Mouse (Mus musculus) limb, embryonic 11.5 days (tissue): ENCODE data around the gene Aph1b. TPM values are rescaled to one million over a fixed set of nuclear protein-coding genes. Genes with fewer than 3 reads are reported as not detected.

ENCODE experiments used
- ATAC-seq: fragments of 200-750 bp; cut with Nextera tagmentation; 2 replicates; pipeline ENCODE4 v1.8.0; 2017; ENCODE audit warnings: low read depth; ENCODE audit not compliant: insufficient number of reproducible peaks, low FRiP score, low TSS enrichment
- DNase-seq: peaks from one replicate; pipeline ENCODE4 v3.0.0-alpha.2; 2015; ENCODE audit warnings: low spot score
- H3K27ac ChIP-seq: fragments of 300-500 bp; sonication (generic); replicated peaks from 2 replicates; pipeline ENCODE4 v1.5.1; 2014; ENCODE audit warnings: low read depth, mild to moderate bottlenecking, low read length
- H3K27me3 ChIP-seq: fragments of 300-500 bp; sonication (generic); 2 replicates; pipeline ENCODE4 v1.6.1; 2014; ENCODE audit warnings: mild to moderate bottlenecking, low read length, mixed read lengths; ENCODE audit not compliant: control insufficient read depth, insufficient read depth
- H3K36me3 ChIP-seq: fragments of 300-500 bp; sonication (generic); 2 replicates; pipeline ENCODE4 v1.6.1; 2014; ENCODE audit warnings: mild to moderate bottlenecking, low read length, moderate library complexity, mixed read lengths; ENCODE audit not compliant: control insufficient read depth, insufficient read depth
- H3K4me1 ChIP-seq: fragments of 300-500 bp; sonication (generic); 2 replicates; pipeline ENCODE4 v1.6.1; 2014; ENCODE audit warnings: low read length, mixed read lengths; ENCODE audit not compliant: control insufficient read depth, insufficient read depth
- H3K4me2 ChIP-seq: fragments of 300-500 bp; sonication (generic); 2 replicates; pipeline ENCODE4 v1.6.1; 2014; ENCODE audit warnings: low read depth, mild to moderate bottlenecking, moderate library complexity; ENCODE audit not compliant: severe bottlenecking
- H3K4me3 ChIP-seq: fragments of 300-500 bp; sonication (generic); 2 replicates; pipeline ENCODE4 v1.5.1; 2014; ENCODE audit warnings: low read depth, low read length
- H3K9ac ChIP-seq: fragments of 300-500 bp; sonication (generic); 2 replicates; pipeline ENCODE4 v1.6.1; 2014; ENCODE audit warnings: mild to moderate bottlenecking, low read length
- H3K9me3 ChIP-seq: fragments of 300-500 bp; sonication (generic); 2 replicates; pipeline ENCODE4 v1.6.1; 2016; ENCODE audit warnings: low read length; ENCODE audit not compliant: control insufficient read depth
- WGBS: fragments of 180-500 bp; shearing (Covaris S2); extraction: QIAGEN DNeasy Blood & Tissue Kit; methylation state at CpG from one replicate; pipeline ENCODE4 v1.1.7; 2014; 5-methylcytosine and 5-hydroxymethylcytosine counted together
- polyA plus RNA-seq: library from polyadenylated mRNA; unstranded; fragments of >200 nt; fragmentation: Nextera tagmentation; extraction: Ambion mirVana; gene quantifications from 2 replicates; pipeline ENCODE4 v1.2.1, GENCODE M21; 2014

Gene Aph1b
- polyA plus RNA-seq, 1 experiment from 2014 or later: 13.5 TPM

- H3K36me3 ChIP-seq: no peaks in the 10 kb centered on the region
- H3K9me3 ChIP-seq: no peaks in the 10 kb centered on the region
- H3K4me2 ChIP-seq: no peak overlapping the region
- H3K4me3 ChIP-seq: no peak overlapping the region
- H3K27ac ChIP-seq: no peak overlapping the region
- ATAC-seq (no peak), DNase-seq (no peak)
- no peaks in the 10 kb centered on the region for H3K4me1 ChIP-seq
- WGBS: 75% methylated on average over 3 of the region's 3 CpGs
- H3K9ac ChIP-seq: no peak overlapping the region
- H3K27me3 ChIP-seq: no peaks in the 10 kb centered on the region
Observed at GRCm38 (mm10) chr9:66769275-66769674, 26.0 kb downstream of the Aph1b start.

DNA sequence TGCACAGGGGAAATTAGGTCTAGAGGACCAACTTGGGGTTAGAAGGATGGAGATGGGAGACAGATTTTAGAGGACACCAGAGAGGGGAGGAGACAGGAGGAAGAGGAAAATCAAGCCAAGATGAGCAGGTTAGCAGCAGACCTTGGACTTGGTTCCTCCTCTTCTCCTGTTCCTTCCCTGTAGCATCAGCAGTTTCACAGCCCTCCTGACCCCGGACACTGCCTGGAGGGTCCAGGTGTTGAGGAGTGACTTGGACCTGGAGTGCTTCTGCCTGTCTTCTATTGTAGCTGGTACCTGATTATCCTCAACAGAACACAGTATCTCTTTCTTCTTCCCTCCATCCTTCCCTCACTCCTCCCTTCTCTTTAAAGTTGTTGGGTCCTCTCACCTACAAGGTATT lies 26.6 kb downstream of the Aph1b start:
- ATAC-seq (no peak), DNase-seq (no peak)
- Histone ChIP-seq H3K4me3 (no peak overlapping the region), H3K27me3 (no peaks in the 10 kb centered on the region), H3K9ac (no peak overlapping the region), H3K4me1 (no peaks in the 10 kb centered on the region), H3K4me2 (no peak overlapping the region), H3K27ac (no peak overlapping the region), H3K36me3 (no peaks in the 10 kb centered on the region), H3K9me3 (no peaks in the 10 kb centered on the region)
- 89% methylated on average over 1 of the region's 1 CpGs for WGBS

GRCm38 (mm10) chr9:66760991-66761390 lies 34.3 kb downstream of the Aph1b start:
- no peak for ATAC-seq
- 50% methylated on average over 1 of the region's 1 CpGs for whole genome bisulfite sequencing
- no peaks in the 10 kb centered on the region for H3K9me3 ChIP-seq

DNA sequence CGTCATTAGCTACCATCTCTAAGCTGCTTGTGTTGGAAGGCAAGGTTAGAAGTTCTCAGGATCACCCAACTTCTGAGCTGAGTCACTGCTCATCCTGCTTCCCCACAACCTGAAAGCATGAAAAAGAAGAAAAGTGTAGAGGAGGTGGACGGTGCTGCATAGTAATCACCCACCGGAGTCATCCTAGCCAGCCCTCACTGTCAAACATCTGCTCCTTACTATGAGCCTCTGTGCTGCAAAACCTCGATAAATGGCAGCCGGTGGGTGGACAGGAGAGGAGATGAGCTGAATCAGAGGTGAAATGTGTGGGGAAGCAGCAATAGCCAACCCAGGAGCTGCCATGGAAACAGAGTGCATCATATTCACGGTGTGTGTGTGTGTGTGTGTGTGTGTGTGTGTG lies 42.4 kb downstream of the Aph1b start:
- H3K27ac ChIP-seq: no peak overlapping the region
- H3K9ac ChIP-seq: no peak overlapping the region
- no peaks in the 10 kb centered on the region for H3K36me3 ChIP-seq
- no peak overlapping the region for H3K4me2 ChIP-seq
- no peak overlapping the region for H3K4me3 ChIP-seq
- H3K27me3 ChIP-seq: no peaks in the 10 kb centered on the region
- no peaks in the 10 kb centered on the region for H3K4me1 ChIP-seq
- WGBS: 83% methylated on average over 6 of the region's 6 CpGs
- no peaks in the 10 kb centered on the region for H3K9me3 ChIP-seq
- ATAC-seq (no peak), DNase-seq (no peak)

More at GRCm38 (mm10) chr9:66760991-66761390, 34.3 kb downstream of the Aph1b start:
- Histone ChIP-seq H3K9ac (no peak overlapping the region), H3K4me3 (no peak overlapping the region), H3K27ac (no peak overlapping the region), H3K36me3 (no peaks in the 10 kb centered on the region), H3K27me3 (no peaks in the 10 kb centered on the region), H3K4me1 (no peaks in the 10 kb centered on the region), H3K4me2 (no peak overlapping the region)
- no peak for DNase-seq

GRCm38 (mm10) chr9:66748390-66748789 lies 46.9 kb downstream of the Aph1b start:
- H3K27me3 ChIP-seq: no peaks in the 10 kb centered on the region
- H3K36me3 ChIP-seq: no peaks in the 10 kb centered on the region
- no peaks in the 10 kb centered on the region for H3K9me3 ChIP-seq
- DNase-seq (no peak), ATAC-seq (no peak)
- no peak overlapping the region for H3K4me2 ChIP-seq
- no peak overlapping the region for H3K27ac ChIP-seq
- no peak overlapping the region for H3K4me3 ChIP-seq
- H3K4me1 ChIP-seq: no peaks in the 10 kb centered on the region
- 75% methylated on average over 15 of the region's 15 CpGs for WGBS
- no peak overlapping the region for H3K9ac ChIP-seq

GRCm38 (mm10) chr9:66744531-66744930 lies 50.8 kb downstream of the Aph1b start:
- no peaks in the 10 kb centered on the region for H3K4me1 ChIP-seq
- DNase-seq (no peak), ATAC-seq (no peak)
- no peaks in the 10 kb centered on the region for H3K27me3 ChIP-seq
- H3K9ac ChIP-seq: no peak overlapping the region
- no peak overlapping the region for H3K27ac ChIP-seq
- no peak overlapping the region for H3K4me2 ChIP-seq
- H3K36me3 ChIP-seq: no peaks in the 10 kb centered on the region
- no peak overlapping the region for H3K4me3 ChIP-seq
- WGBS: 81% methylated on average over 2 of the region's 2 CpGs
- no peaks in the 10 kb centered on the region for H3K9me3 ChIP-seq

GRCm38 (mm10) chr9:66739516-66739915 lies 55.8 kb downstream of the Aph1b start:
- Histone ChIP-seq H3K36me3 (no peaks in the 10 kb centered on the region), H3K9ac (no peak overlapping the region), H3K27me3 (no peaks in the 10 kb centered on the region), H3K4me3 (no peak overlapping the region), H3K4me1 (no peaks in the 10 kb centered on the region), H3K4me2 (no peak overlapping the region), H3K27ac (no peak overlapping the region), H3K9me3 (no peaks in the 10 kb centered on the region)
- DNase-seq: no peak
- ATAC-seq: no peak
- WGBS: 78% methylated on average over 7 of the region's 7 CpGs

GRCm38 (mm10) chr9:66736551-66736950 lies 58.7 kb downstream of the Aph1b start:
- no peak overlapping the region for H3K4me2 ChIP-seq
- H3K27me3 ChIP-seq: no peaks in the 10 kb centered on the region
- ATAC-seq (no peak), DNase-seq (no peak)
- no peaks in the 10 kb centered on the region for H3K9me3 ChIP-seq
- 84% methylated on average over 2 of the region's 2 CpGs for WGBS
- no peaks in the 10 kb centered on the region for H3K36me3 ChIP-seq
- peaks cover 5% of the 10 kb centered on the region for H3K4me1 ChIP-seq
- no peak overlapping the region for H3K9ac ChIP-seq
- H3K27ac ChIP-seq: no peak overlapping the region
- H3K4me3 ChIP-seq: no peak overlapping the region

GRCm38 (mm10) chr9:66736016-66736415 lies 59.3 kb downstream of the Aph1b start:
- WGBS: 79% methylated on average over 3 of the region's 3 CpGs
- Histone ChIP-seq H3K27me3 (no peaks in the 10 kb centered on the region), H3K36me3 (no peaks in the 10 kb centered on the region), H3K4me2 (no peak overlapping the region), H3K9me3 (no peaks in the 10 kb centered on the region), H3K4me3 (no peak overlapping the region), H3K9ac (no peak overlapping the region), H3K4me1 (peaks cover 5% of the 10 kb centered on the region), H3K27ac (no peak overlapping the region)
- DNase-seq (no peak), ATAC-seq (no peak)
